Mouse (Mus musculus) 3T3-L1 (cell line): ENCODE results near the gene Mcm5.

Experiments
- DNase-seq: peaks from one replicate; pipeline ENCODE4 v3.0.0-alpha.2; 2015; ENCODE audit warnings: low read depth, low spot score

Mcm5 gene

DNA sequence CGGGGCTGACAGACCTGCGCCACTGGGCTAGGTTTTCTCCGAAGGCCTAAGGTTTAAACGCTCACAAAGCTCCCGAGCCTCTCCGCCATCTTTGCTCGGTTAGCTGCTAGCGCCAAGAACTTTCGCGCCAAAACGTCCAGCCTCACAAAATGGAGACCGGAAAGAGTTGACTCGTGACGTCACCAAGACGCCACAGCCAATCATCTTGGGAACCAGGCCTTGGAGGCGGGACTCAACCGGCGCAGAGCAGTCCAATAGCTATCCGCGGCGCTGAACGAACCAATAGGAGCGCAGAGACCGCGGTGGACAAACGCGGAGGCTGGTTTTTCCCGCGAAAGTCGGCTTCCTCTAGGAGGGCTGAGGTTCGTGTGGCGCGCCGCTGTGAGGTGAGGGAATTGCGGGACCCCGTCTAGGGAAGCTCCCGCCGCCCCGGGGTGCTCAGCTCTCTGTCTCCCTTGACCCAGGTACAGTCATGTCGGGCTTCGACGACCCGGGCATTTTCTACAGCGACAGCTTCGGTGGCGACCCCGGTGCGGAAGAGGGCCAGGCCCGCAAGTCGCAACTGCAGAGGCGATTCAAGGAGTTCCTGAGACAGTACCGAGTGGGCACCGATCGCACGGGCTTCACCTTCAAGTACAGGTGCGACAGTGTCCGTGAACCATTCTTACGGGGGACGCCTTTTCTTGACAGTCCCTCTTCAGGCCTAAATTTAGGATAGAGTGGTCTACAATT is at the start of gene Mcm5:
TSS of gene Mcm5 (plus strand) at position 334 of the 732 bp plus-strand sequence.
- peak; percentile 100 for DNase-seq

DNA sequence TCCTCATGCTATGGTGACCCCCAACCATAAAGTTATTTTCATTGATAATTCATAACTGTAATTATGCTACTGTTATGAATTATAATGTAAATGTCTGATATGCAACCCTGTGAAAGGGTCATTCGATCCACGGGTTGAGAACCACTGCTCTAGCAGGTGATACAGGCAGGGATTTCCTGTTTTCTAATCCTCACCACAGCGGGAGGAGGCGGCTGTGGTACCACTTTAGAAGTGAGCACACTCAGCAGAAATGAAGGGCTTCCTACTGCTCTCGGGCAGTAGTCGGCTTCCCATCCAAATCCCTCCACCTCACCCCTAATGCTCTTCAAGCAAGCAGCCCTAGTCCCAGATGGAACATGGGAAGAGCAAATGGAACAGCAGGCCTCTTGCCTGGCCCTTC is 49.3 kb upstream of the Mcm5 start:
- DNase-seq: no peak

DNA sequence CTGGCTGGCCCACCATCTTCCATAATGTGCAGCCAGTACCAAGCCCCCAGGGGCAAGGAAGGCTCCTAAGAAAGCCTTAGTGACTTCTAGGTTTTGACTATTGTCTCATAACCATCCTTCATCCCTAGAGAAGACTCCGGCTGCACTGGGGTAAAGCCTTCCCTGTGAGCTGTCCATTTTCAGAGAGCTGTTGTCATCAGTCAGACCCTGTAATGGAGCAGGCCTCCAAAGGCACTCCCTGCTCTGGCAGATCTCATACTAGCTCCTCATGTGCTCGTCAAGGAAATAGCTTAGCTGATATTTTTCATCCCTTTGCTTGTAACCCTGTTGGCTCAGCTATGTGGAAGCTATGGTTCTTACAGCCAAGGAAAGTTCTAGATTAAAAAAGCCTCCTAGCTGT is 48.6 kb upstream of the Mcm5 start:
- no peak for DNase-seq

DNA sequence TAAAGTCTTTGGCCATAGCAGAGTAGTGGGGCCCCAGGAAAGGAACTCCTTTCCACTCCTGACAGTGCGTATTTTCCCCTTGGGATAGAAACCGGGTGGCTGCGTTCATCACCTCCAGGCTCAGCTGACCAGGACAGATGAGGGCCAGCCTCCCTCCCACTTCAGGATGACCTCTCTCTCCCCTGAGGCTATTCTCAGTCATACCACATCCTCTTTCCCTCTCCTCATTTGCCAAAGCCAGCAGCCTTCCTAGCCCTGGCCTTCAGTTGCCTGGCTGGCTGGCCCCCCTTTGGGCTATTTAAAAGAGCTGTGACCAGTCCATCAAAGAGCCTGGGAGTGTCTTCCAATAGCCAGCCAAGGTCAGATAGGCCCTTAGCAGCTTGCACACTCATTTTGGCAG is 46.1 kb upstream of the Mcm5 start:
- DNase-seq: peak; percentile 73

- no peak for DNase-seq
These were observed 44.6 kb upstream of the Mcm5 start for GRCm38 (mm10) chr8:75064790-75065189.

DNA sequence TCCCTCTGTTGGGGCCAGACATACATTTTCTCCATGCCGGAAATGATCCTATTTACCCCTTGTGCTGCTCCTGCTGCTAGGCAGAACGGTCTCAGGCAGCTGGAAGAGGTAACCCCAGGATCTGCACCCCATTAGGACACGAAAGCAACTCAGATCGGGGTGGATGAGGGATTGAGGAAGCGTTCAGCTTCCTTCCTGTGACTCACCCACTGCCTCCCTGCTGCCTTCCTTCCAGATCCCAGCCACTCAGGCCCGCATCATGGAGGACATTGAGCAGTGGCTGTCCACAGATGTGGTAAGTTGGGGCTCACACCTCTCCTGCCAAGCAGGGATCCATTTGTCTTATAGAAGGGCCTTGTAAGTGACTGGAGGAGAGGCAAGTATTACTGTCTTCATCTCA is 42.1 kb upstream of the Mcm5 start:
- DNase-seq: no peak

DNA sequence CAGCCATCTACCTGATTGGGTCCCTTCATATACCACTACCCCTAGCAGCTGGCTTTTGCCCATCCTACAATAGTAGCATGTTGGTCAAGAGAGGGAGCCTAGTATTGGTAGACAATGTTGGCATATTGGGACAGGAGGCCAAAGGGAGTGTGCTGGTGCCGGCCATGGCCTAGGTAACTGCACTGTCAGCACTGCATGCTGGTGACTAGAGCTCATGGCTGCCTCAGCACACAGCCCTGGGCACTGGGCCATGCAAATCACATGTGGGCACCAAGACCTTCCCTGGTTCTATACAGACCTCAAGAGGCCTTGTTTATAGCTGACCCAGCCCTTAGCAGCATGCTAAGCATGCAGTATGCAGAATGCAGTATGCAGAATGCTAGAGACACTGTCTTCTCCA is 39.1 kb upstream of the Mcm5 start:
- DNase-seq: no peak

- peak; percentile 94 for DNase-seq
These were observed 37.6 kb upstream of the Mcm5 start for GRCm38 (mm10) chr8:75071627-75072346.

DNA sequence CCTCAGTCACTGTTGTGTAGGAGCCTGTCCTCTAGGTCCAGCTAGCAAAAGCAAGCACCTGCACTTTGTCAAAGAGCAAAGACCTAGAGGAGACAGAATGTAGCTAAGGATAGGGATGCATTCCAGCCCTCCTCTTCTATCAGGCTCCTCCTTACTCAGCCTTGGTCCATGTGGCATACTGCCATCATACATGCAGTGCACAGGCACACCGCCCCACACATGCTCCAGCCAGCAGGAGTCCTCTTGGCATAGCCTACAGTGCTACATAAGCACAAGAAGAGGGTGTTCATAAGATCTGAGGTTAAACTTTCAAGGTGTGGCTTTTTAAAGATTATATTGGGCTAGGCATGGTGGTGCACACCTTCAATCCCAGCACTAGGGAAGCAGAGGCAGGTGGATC is 34.5 kb upstream of the Mcm5 start:
- no peak for DNase-seq

DNA sequence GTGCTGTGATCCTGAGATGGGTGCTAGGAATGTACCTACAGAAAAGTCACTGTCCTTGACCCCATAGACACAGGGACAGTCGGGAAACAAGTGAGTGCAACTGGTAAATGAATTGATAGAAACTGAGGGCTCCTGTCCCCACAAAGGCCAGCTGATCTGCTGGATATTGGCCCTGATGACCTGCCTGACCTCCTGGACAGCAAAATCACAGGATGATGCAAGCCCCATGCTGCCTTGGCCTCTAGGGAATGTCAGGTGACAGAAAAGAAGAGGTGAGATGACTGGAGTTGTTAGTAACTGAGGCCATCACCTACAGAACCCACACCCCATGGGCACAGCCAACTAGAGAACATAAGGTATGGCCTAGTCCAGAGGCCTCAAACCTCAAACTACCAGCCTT is 31.2 kb upstream of the Mcm5 start:
- DNase-seq: no peak

GRCm38 (mm10) chr8:75078851-75079250 is 30.5 kb upstream of the Mcm5 start:
- DNase-seq: no peak

GRCm38 (mm10) chr8:75081364-75082040 is 27.9 kb upstream of the Mcm5 start:
- no peak for DNase-seq

DNA sequence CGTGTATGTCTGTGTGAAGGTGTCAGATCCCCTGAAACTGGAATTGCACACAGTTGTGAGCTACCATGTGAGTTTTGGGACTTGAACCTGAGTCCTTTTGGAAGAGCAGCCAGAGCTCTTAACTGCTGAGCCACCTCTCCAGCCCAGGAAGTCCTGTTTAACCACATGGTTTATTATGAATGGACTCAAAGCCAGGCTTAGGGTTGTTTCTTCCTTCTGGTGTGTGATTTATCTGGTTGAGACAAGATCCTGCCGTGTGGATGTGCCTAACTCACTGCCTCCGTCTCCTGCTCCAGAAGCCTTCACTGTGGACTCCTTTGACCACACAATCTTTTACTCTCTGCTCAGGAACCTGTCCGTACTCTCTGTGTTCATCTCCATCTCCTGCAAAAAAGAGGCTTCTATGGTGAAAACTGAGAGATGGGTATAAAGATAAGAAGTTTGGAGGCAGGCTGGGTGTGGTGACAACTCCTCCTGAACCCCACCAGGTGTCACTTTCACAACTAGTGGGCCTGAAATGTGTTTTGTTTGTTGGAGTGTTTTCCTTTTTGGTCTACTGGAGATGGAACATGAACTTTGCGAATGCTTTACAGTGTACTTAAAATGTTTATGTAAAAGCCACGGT is 27.1 kb upstream of the Mcm5 start:
- no peak for DNase-seq

GRCm38 (mm10) chr8:75083846-75084245 is 25.5 kb upstream of the Mcm5 start:
- peak; percentile 100 for DNase-seq

GRCm38 (mm10) chr8:75084382-75085064 is 24.8 kb upstream of the Mcm5 start:
- no peak for DNase-seq

GRCm38 (mm10) chr8:75086002-75086401 is 23.4 kb upstream of the Mcm5 start:
- DNase-seq: no peak

DNA sequence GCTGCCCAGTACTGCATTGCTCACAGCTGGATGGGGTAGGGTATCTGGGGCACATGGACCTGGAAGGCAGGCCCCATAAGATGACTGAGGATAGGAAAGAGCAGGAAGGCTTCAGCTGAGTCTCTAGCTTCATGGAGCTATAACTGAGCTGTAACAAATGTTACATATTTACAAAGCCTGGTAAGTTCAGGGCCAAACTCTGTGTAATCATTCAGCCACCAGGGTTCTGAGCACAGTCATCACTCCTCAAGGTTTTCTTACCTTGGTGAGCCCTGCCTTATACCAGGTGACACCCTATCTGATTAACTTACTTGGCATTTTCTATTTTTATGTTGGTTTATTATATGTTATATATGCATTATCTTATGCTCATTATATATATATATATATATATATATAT is 22.2 kb upstream of the Mcm5 start:
- DNase-seq: no peak

- DNase-seq: peak; percentile 99
These were observed 20.1 kb upstream of the Mcm5 start for GRCm38 (mm10) chr8:75088989-75089881.

GRCm38 (mm10) chr8:75090781-75091365 is 18.5 kb upstream of the Mcm5 start:
- no peak for DNase-seq
